Mouse (Mus musculus) liver, postnatal 0 days (tissue): ENCODE data around the gene Psap.

Experiments
- CTCF ChIP-seq: sonication (generic); IDR thresholded peaks from 2 replicates; pipeline ENCODE4 v1.5.1; 2016; ENCODE audit warnings: antibody characterized with exemption, low read depth
- EP300 ChIP-seq: IDR thresholded peaks from 2 replicates; pipeline ENCODE4 v1.6.1; 2016; ENCODE audit warnings: antibody characterized with exemption, low read depth, mild to moderate bottlenecking

- TF ChIP-seq CTCF (no peak), EP300 (no peak)
Measured at GRCm38 (mm10) chr10:60313606-60314005, 36.2 kb downstream of the Psap start.
